Mouse (Mus musculus) spleen, adult 12 weeks (tissue): ENCODE data around the gene Dcdc2b.

Experiments
- DNase-seq: peaks from one replicate; pipeline ENCODE4 v3.0.0; 2022; ENCODE audit warnings: low spot score

The Dcdc2b gene

DNA sequence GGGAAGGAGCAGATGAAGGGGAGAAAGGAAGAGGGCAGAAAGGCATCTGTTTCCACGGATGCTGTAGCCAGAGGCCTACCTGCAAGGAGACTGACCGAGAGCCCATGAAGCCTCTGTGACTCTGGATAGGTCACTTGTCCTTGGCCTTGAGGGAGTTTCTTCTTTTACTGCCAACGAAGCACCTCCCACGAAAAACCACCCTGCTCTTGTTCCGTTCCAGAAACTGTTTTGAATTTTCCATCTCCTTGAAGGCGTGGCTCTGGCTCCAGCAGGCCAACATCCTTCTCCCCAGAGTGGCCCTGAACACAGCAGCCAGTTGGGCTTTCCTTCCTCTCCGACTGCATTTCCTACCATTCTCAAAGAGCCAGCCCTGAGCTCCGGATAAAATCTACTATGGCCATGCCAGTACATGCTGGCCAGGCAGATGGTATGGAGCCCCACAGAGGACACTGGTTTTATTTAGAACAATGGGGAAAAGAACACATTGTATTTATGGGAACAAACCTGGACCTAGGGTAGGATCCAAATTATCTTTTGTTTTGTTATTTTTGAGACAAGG, 7.3 kb upstream of the Dcdc2b start:
- no peak for DNase-seq

DNA sequence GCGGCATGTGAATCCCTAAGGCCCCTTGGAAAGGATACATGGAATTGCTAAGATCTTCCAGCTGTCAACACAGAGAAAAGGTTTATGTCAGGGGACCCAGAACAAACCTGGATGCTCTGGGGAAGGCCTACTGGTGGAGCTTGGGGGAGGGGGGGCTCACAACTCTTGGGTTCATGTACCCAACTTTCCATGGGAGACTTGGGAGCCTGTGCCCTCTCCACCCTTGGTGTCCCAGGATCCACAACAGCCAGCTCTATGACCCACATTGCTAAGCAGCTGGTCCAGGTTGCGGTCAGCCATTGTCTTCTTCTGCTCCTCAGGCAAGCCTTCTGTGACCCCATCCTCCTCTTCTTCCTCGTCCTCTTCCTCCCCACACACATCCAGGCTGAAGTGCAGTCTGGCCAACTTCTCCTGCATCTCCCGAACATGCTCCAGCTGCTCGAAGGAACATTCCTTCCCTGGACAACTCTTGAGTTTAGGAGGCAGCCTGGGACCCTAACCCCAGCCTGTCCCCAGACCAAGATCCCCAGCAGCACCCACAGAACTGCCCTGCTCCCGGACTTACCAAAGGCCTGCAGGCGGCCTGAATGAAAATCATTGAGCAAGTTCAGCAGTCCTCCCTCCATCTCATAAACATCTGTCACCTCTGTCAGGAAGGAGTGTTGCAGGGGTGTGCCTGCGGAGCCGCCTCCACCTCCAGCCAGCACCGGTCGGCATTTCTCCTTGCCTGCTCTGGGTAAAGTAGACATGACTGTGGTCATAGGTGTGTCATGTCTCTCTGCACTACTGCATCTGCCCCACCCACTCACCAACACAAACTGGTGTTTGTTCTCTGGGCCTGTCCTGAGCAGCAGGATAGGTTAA, 6.6 kb upstream of the Dcdc2b start:
- no peak for DNase-seq

DNA sequence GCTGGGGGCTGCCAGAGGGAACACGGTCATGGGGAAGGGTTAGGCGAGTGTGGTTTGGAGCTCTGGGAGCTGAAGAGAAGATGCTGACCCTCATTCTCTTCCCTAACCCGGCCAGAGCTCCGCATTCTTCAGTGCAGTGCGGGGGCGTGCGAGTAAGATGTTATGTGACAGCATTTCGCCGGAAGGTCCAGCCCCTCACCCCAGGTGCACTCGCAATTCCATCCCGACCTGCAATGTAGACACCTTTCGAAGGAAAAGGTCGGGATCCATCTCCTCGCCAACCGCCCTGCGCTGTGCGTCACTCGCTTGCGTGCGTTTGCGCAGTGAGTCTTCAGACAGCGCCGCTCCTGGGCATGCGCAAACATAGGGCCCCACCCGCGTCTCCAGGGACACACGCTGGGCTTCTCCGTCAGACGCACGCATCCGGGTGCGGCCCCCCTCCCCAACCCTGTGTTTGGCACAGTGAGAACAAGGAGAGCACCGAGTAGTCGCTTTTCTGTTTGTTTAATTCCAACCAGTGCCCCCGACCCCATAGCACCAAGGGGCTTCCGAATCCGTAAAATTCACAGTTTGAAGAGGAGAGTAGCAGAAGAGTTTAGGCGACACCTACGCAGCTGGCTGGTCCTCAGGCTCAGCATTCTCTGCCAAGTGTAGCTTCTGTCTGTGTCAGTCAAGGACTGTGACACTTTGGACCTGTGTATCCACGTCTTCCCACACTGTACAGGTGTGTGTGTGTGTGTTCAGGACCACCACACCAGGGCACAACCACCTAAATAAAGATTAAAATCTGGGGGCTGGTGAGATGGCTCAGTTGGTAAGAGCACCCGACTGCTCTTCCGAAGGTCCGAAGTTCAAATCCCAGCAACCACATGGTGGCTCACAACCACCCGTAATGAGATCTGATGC, 5.0 kb upstream of the Dcdc2b start, which contains the start of gene Iqcc:
Iqcc (minus strand) TSS at position 314 of the 906 bp plus-strand sequence.
- peak; percentile 85 for DNase-seq

DNA sequence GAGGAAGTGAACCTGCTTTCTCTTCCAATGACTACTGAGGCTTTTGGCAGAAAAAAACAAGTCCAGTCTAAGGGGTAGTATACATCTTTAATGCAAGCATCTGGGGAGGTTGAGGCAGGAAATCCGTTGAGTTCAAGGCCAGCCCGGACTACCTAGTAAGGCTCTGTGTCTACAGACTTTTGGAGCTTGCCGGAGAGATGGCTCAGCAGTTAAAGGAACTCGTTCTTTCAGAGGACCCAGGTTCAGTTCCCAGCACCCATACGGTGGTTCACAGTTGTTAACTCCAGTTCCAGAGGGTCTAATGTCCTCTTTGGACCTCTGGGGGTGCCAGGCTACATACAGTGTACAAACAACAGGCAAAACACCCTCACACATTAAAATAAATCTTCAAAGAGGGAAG, 4.0 kb upstream of the Dcdc2b start:
- no peak for DNase-seq

DNA sequence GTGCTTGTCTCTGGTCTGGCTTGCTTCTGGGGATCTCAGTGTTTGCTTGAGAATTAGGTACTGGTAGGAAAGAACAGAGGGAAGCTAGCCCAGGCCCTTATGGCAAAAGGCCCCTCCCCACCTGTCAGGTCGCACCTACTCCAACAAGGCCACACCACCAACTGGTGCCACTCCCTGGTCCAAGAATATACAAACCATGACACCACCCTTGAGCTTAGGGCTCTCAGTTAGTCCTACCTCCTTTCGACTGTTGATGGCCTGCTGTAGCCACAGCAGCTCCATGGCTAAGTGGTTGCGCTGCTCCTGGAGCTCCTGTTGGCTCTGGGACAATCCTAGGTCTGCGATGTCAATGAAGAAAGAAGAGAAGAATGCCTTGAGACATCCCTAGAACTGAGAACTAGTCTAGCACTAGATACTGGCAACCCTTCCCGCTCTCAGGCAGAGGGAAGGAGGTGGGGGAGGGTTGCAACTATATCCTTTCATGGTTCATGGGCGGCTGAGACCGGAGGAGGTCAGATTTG, 3.1 kb upstream of the Dcdc2b start:
- DNase-seq = no peak

DNA sequence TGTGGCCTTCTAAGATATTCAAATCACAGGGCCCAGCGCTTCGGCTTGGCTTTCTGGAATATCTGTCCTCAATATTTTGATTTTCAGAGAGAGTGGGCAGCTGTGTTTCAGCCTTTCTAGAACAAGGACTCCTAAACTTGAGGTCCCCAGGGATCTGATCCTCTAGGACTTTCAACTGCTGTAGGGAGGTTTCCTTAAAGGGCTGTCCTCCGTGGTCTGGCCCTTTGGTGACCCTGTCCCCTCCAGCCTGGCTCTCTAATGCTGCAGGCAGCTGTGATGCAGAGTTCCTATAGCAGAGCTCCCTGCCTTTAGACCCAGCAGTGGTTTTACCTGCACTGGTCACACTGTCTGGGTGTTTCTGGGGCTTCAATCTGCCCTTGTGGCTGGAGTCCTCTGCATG, 2.6 kb upstream of the Dcdc2b start:
- DNase-seq = no peak

DNA sequence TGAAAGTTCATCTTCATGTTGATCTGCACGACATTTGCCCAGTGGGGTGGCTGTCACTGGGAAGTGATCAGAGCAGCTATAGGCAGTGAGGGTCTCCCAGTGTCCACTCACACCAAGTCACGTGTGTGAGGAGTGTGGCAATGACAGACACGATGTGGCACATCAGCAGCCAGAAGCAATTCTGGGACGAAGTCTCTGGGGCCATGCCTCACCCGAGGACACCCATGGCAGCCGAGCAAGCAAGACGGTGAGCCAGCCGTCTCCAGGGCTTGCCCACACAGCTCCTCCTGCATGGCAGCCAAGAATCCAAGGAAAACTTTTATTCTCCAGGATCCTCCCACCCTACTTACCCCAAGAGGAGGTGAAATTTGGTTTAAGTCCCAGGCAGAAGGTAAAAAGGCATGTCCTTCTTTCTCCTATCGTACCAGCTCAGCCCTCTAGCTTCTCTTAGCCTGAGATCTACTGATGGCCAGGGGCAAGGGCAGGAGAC, 1.8 kb upstream of the Dcdc2b start:
- DNase-seq = no peak

DNA sequence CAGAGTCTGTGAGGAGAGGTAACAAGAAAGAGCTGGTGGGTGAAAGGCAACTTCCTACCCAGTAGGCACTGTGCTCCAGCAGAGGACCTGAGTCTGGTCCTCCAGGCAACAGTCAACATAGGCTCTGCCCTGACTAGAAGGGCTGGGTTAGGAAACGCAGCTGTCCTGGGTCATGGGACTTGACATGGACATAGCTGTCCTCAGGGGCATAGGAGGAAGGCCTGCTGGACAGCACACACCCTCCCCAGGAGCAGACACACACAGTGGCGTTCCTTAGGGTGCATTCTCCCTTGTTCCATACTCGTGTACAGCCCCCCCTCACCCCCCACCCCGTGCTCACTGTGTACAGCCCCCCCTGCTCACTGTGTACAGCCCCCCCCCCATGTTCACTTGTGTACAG, 3.6 kb downstream of the Dcdc2b start:
- no peak for DNase-seq

DNA sequence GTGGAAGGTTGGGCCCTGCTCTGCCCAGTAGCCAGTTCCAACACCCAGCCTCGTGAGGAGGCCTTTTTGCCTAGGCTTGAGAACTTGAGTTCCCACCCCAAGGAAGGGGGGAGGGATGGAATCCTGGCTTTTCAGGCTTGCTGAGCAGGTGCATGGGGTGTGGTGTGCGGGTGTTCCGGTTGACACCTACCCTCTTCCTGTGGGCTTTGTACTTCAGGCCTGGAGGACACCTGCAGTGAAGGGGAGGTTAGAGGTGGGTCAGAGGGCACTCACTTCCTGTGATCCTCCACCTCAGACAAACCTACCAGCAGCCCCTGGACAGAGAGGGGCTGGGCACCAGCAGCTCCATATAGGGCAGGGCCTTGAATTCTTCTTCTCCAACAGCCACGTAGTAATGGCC, 4.0 kb downstream of the Dcdc2b start:
- DNase-seq = no peak

DNA sequence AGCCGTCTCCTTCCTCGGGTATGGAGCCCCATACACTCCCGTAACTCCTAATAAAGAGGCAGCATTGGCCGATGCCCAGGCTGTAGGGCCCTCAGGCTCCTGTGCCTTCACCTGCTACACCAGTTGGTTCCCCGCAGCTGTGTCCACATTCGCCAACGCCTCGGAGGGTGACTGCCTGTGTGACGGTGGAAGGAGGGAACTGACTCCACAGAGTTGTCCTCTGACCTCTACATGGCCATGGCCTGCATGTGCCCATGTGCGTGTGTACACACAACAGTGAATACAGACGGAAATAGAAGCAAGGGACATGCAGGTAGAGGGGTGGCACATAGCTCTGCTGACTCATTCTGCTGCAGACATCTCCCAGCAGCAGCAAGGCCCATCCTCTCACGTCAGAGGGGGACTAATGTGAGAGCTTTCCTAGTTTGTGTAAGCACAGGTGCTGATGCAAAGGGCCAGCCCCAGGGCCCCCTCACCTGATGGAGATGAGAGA, 4.9 kb downstream of the Dcdc2b start:
- no peak for DNase-seq

DNA sequence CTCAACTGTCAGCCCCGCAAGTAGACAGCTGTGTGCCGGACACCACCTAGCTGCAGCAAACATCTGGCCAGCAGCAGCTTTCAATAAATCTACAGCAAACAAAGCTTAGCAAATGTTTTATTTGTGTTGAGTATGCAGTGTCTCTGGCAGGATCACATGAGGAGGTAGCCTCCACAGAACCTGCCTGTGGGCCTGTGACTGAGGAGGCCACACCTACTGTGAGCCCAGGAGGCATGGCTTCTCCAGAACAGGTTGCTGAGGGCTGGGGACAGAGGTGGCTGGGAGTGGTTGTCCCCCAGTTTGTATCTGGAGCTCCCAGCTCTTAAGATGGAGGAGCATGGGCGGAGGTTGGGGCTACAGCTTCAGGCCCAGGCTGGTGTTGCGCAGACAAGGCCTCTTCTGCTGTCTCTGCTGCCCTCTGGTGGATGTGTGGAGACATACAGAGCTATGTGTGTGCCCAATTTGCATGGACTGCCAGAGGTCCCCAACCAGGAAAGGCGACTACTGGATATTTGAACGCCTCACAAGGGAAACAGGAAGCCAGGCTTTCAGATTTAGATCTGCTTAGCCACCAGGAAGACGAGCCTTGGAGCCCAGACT, 5.5 kb downstream of the Dcdc2b start:
- DNase-seq = peak; percentile 73

DNA sequence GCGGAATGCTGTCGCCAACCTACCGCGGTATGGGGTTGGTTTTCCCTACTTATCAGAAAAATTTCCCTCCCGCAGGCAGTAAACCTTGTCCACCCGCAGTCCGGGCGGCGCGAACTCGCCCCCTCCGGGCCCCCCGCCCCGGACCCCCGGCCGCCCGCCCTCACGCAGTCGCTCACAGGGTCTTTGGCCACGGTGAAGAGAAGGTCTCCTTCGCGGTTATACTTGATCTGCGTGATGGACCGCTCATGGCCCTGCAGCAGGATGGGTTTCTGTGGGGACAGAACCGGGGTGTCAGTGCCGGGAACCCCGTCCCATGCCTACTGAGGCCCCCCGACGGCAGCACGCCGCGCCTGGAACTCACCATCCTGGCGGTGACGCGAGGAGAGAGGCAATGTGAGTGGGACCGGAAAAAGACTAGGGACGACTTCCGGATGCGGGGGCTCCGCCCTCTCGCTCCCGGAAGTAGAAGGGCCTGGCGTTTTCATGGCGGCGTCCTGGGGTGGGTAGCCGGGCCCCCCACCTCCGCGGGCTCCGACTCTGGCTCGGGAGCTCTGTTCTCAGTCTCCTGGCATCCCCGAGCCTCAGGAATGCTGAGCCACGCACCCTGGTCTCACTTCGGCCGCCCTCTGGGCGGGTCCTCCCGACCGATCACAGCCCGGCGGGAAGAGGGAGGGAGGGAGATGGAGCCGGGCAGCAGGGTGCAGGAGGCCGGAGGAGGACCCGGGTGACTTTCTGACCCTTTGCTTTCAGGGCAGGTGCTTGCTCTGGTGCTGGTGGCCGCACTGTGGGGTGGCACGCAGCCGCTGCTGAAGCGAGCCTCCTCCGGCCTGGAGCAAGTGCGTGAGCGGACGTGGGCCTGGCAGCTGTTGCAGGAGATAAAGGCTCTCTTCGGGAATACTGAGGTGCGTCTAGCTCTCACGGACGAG, 13.6 kb downstream of the Dcdc2b start, which contains the start of the genes Eif3i and Tmem234:
Eif3i (minus strand) TSS at position 416 of the 926 bp plus-strand sequence.
Tmem234 (plus strand) TSS at position 436 of the 926 bp plus-strand sequence.
- peak; percentile 75 for DNase-seq

DNA sequence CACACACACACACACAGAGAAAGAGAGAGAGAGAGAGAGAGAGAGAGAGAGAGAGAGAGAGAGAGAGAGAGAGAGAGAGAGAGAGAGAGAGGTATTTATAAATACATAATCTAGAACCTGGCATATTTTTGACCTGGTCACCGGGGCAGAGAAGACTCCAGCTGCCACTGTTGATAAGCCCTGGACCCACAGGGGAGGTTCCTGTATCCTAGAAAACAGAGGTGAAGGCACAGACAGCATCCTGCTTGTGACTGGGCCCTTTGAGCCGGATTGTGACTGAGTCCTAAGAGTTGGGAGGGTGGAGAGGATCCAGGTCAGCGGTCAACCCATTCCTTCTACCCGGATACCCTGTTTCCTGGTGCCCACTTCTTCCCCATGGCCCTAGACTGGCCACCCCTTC, 25.2 kb downstream of the Dcdc2b start:
- no peak for DNase-seq

DNA sequence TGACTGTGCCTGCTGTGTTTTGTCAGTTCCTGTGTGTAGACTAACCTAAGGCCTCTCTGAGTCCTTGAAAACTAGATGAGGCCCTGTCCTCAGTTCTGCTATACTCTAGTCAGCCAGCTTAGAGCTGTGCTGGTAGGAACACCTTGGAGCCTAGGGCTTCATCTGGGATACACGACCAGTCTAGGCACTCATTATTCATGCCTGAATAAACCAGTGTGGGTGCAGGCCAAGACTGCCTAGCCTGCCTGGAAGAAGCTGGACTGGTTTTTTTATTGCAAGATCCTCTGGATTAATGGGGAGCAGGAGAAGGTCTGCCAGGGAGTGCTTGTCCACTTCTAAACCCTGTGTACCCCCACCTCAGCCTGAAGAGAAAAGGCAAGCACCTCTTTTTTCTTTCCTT, 27.1 kb downstream of the Dcdc2b start:
- DNase-seq = no peak

DNA sequence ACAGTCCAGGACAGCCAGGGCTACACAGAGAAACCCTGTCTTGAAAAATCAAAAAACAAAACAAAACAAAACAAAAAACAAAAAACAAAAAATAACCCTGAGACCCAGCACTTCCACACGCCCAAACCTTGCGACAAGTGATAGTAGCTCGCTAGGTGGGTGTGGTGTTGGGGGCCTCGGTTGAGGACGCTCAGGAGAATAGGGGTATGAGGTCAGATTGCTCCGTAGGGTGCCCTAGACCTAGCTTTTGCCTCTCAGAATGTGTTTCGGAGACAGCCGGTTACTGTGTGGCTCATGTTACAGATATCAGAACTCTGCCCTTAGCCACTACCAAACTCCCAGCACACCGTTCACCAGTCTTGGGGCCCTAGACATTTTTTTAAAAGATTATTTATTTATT, 28.3 kb downstream of the Dcdc2b start:
- no peak for DNase-seq

DNA sequence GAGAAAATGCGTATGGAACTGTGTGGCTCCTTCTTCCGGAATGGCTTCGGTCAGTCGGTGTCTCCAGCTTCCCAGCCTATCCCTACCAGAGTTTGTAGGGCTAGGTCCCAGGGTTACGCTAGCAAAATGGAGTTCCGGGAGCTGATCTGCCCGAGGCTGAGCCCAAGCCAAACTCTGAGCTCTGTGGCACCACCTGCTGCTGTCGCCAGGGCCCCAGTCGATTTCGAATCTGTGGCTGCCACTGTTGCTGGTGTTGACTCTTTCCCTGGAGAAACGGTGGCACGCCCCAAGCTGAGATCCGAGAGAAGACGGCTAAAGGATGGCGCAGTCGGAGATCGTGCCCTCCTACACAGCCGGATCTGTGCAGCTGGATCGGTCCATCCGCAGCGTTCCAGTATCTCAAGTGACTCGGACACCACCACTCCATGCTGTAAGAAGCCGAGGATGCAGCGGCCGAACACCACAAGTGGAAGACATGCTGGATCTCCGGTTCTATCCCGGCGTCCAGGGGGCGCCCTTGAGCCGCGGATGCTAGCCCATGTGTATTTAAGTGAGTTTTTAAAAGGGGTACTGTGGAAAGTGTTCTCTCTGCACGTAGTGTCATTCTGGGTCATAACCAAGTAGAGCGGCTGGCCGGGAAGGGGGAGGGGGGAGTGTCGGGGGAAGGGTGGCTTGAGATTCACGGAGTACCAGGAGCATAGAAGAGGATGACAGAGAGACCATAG, 29.0 kb downstream of the Dcdc2b start:
- DNase-seq = peak; percentile 72

DNA sequence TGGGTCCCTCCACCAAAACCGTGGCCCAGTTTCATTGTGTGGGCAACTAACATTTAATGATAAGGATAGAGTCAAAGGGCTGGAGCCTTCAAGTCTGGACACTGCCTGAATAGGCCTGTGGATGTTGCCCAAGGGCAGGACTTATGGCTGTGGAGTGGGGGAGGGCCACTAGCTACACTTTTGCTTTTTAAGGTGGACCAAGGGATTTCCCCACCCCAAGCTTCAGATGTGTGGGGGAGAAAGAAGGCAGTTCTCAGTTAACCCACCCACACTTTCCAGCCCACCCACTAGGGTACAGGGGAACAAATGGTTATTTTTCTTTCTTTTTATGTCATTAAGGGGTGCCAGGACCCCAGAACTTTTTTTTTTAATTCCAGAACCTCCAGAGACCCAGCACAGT, 29.7 kb downstream of the Dcdc2b start:
- no peak for DNase-seq

DNA sequence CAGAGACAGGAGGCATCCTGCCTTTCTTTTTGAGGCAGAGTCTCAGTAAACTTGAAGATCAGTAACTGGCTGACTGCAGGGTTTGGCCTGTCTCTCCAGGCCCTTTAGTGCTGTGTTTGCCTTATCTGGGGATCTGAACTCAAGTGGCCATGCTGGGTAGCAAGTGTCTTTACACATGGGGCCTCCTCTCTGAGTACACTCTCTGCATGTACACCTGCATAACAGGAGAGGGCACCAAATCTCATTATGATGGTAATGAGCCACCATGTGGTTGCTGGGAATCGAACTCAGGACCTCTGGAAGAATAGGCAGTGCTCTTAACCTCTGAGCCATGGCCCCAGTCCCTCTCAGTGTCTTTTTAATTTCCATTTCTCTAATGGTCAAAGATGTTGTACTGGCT, 31.8 kb downstream of the Dcdc2b start:
- no peak for DNase-seq

DNA sequence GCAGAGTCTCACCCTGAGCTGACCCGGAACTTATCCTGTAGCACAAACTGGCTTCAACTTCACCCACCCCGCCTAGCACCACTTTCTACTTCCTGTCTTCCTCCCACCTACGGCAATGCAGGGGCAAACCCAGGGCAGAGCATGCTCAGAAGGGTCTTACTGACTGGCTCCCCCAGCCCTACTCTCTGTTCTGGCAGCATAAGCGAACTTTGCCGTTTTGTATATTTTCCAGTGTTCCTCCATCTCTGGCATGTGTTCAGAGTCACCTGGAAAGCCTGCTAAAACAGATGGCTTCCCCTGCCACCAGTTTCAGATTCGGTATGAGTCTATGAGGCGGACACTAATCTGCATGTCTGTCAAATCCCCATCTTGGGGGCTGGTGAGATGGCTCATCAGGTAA, 33.7 kb downstream of the Dcdc2b start:
- DNase-seq = no peak

DNA sequence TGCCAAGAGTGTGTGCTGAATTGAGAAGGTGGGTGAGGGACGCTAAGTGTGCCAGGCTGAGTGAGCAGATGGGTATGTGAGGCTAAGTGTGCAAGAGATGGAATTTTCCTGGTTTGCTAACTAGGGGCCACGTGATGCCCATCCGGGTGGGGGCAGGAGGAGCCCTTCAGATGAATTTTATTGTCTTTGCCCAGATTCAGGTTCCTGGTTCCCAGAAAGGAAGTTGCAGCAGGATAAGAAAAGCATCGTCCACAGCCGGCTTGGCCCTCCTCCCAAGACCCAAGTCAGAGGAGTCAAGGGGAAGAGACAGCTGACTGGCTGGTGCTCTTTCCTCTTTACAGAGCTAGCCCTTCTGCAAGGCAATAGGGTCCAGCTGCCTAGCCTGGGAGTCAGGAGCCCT, 35.6 kb downstream of the Dcdc2b start, which contains the start of gene Fam167b:
Fam167b (minus strand) TSS at position 84 of the 400 bp plus-strand sequence.
- DNase-seq = no peak
